Mouse (Mus musculus): ENCODE data around the gene Rtkn. TPM values are rescaled to one million over a fixed set of nuclear protein-coding genes. Genes with fewer than 3 reads are reported as not detected.
A peak's percentile ranks its signal among the peaks of the same experiment; 100 is the strongest.
"Not testable (repeated sequence)": the region's sequence is repeated elsewhere in the genome, so short reads cannot be mapped to it uniquely, and the experiment has no call there.

The Rtkn gene
- polyA plus RNA-seq, 1 experiment from 2014 or later: 46.4 TPM

DNA sequence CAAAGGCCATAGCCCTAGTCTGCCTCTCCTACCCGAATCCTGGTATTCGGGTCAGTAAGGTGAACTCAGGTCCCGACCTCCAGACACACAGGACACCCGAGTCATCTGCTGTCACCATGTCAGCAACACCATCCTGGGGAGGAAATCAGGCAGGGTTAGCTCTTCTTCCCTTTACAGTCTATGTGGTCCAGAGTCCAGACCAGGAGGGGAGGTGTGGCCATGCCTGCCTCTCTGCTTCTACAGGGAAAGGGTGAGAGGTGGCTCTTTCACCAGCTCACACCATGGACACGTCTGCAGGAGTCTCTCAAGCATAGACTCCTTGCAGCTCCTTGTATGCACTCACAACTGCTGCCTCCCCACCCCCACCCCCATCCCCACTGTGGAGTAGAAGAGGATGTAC lies 18.2 kb downstream of the Rtkn start:
- Histone ChIP-seq H3K36me3 (peaks cover 57% of the 10 kb centered on the region), H3K4me3 (no peak overlapping the region), H3K27me3 (ENCODE audit: insufficient read depth, poor library complexity, severe bottlenecking) (peaks cover 13% of the 10 kb centered on the region; the same call in 1 of the 2 replicates), H3K27ac (no peak overlapping the region), H3K4me1 (replicated peaks) (peaks cover 52% of the 10 kb centered on the region), H3K9me3 (no peaks in the 10 kb centered on the region)
- WGBS: 73% methylated on average over 5 of the region's 5 CpGs
- DNase-seq (ENCODE audit: low spot score): no peak

GRCm38 (mm10) chr6:83155552-83156238 lies 20.4 kb downstream of the Rtkn start:
- peak overlapping the region; percentile 66 for H3K4me3 ChIP-seq
- WGBS: 9% methylated on average over 23 of the region's 23 CpGs
- H3K27ac ChIP-seq: peak overlapping the region; percentile 85
- DNase-seq (ENCODE audit: low spot score): no peak
- no peaks in the 10 kb centered on the region for H3K9me3 ChIP-seq
- peaks cover 24% of the 10 kb centered on the region for H3K27me3 ChIP-seq (ENCODE audit: insufficient read depth, poor library complexity, severe bottlenecking)
- peaks cover 48% of the 10 kb centered on the region for H3K4me1 ChIP-seq (replicated peaks)
- H3K36me3 ChIP-seq: peaks cover 35% of the 10 kb centered on the region

DNA sequence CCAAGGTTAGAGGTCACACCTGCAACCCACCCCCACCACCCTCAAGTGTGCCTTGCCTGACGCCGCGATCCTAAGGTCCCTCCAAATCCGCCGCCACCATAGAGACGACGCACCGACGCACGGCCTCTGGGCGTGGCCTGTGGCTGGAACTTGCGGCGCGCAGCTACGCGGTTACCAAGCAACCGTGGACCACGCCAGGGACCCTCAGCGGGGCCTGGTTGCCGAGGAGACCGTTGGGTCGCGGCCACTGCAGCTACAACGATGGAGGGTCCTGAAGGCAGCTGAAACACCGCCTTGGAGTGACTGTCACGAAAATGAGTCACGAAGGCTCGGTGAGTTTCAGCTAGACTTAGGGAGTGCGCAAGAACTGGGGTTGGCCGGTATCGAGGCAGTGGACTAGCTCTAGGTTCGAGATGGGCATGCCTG lies 21.0 kb downstream of the Rtkn start, which contains the start of the genes Wdr54 and 1700003E16Rik:
Gene Wdr54, minus strand, starts transcription at position 139 of the 426 bp plus-strand sequence.
Gene 1700003E16Rik, plus strand, starts transcription at position 146 of the 426 bp plus-strand sequence.
- peaks cover 48% of the 10 kb centered on the region for H3K4me1 ChIP-seq (replicated peaks)
- H3K27me3 ChIP-seq (ENCODE audit: insufficient read depth, poor library complexity, severe bottlenecking): peaks cover 29% of the 10 kb centered on the region
- H3K4me3 ChIP-seq: peak within 1 kb of the TSS; percentile 66
- H3K9me3 ChIP-seq: no peaks in the 10 kb centered on the region
- 1% methylated on average over 32 of the region's 32 CpGs for WGBS
- peak; percentile 90 for DNase-seq (ENCODE audit: low spot score)
- peak within 1 kb of the TSS; percentile 85 for H3K27ac ChIP-seq
- H3K36me3 ChIP-seq: peaks cover 29% of the 10 kb centered on the region

DNA sequence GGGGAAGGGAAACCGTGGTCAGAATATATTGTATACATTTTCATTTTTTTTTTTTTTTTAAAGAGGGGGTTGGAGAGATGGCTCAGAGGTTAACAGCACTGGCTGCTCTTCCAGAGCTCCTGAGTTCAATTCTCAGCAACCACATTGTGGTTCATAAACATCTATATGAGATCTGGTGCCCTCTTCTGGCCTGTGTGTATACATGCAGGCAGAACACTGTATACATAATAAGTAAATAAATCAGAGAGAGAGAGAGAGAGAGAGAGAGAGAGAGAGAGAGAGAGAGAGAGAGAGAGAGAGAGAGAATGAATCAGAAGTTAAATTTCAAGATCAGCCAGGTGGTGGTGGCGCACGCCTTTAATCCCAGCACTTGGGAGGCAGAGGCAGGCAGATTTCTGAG lies 24.2 kb downstream of the Rtkn start:
- Histone ChIP-seq H3K27me3 (ENCODE audit: insufficient read depth, poor library complexity, severe bottlenecking) (peaks cover 44% of the 10 kb centered on the region), H3K4me1 (replicated peaks) (peaks cover 48% of the 10 kb centered on the region)
- not testable (repeated sequence) for H3K36me3 ChIP-seq, H3K9me3 ChIP-seq, H3K4me3 ChIP-seq, H3K27ac ChIP-seq
- DNase-seq (ENCODE audit: low spot score): peak; percentile 41
- WGBS: 35% methylated on average over 3 of the region's 3 CpGs

GRCm38 (mm10) chr6:83161442-83161841 lies 26.2 kb downstream of the Rtkn start:
- Histone ChIP-seq H3K4me1 (replicated peaks) (peaks cover 40% of the 10 kb centered on the region), H3K27me3 (ENCODE audit: insufficient read depth, poor library complexity, severe bottlenecking) (peaks cover 34% of the 10 kb centered on the region), H3K27ac (peak overlapping the region; percentile 14; the same call in 1 of the 2 replicates), H3K4me3 (peak overlapping the region; percentile 46), H3K9me3 (no peaks in the 10 kb centered on the region), H3K36me3 (no peaks in the 10 kb centered on the region)
- no peak for DNase-seq (ENCODE audit: low spot score)
- WGBS: 7% methylated on average over 19 of the region's 19 CpGs

GRCm38 (mm10) chr6:83161921-83162641 lies 26.8 kb downstream of the Rtkn start:
- H3K4me3 ChIP-seq: peak overlapping the region; percentile 46
- no peaks in the 10 kb centered on the region for H3K9me3 ChIP-seq
- H3K36me3 ChIP-seq: no peaks in the 10 kb centered on the region
- H3K4me1 ChIP-seq (replicated peaks): peaks cover 40% of the 10 kb centered on the region
- WGBS: 1% methylated on average over 49 of the region's 49 CpGs
- DNase-seq (ENCODE audit: low spot score): peak; percentile 54
- H3K27ac ChIP-seq: peak overlapping the region; percentile 14
- H3K27me3 ChIP-seq (ENCODE audit: insufficient read depth, poor library complexity, severe bottlenecking): peaks cover 34% of the 10 kb centered on the region

- H3K4me3 ChIP-seq: peak overlapping the region; percentile 46
- DNase-seq (ENCODE audit: low spot score): peak; percentile 73
- WGBS: under 1% methylated on average over 8 of the region's 8 CpGs
Measured at GRCm38 (mm10) chr6:83162701-83163100, 27.4 kb downstream of the Rtkn start.

DNA sequence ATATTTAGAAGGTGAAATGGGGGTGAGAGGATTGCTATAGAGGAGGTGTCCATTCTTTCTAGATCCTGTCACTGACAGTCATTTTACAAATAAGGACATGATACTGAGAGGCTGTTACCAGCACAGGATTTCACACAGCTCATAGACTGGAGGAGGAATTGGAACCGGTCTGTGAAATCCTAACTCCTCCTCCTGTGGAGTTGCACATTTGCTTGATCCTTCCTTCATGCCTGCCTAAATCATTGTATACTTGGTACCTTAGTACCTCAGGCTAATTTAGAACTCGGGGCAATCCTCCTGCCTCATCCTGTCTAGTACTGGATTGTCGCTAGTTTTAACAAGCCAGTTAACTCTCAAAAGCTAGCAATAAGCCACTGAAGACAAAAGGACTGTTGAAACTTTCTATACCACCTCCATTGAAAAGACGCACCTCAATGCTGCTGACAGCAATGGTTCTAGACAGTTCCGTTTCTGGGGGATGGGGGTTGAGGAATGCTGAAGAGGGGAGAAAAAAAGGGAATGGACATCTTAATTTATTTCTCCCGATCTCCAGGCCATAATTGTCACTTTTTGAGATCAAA lies 29.9 kb downstream of the Rtkn start:
- Histone ChIP-seq H3K27ac (peak overlapping the region; percentile 98), H3K36me3 (no peaks in the 10 kb centered on the region), H3K4me1 (replicated peaks) (peaks cover 43% of the 10 kb centered on the region), H3K4me3 (peak overlapping the region; percentile 94), H3K9me3 (no peaks in the 10 kb centered on the region), H3K27me3 (ENCODE audit: insufficient read depth, poor library complexity, severe bottlenecking) (peaks cover 29% of the 10 kb centered on the region)
- 9% methylated on average over 6 of the region's 6 CpGs for WGBS
- no peak for DNase-seq (ENCODE audit: low spot score)

More at GRCm38 (mm10) chr6:83162701-83163100, 27.4 kb downstream of the Rtkn start:
- H3K27me3 ChIP-seq (ENCODE audit: insufficient read depth, poor library complexity, severe bottlenecking): peaks cover 34% of the 10 kb centered on the region
- no peak overlapping the region for H3K27ac ChIP-seq
- no peaks in the 10 kb centered on the region for H3K36me3 ChIP-seq
- H3K4me1 ChIP-seq (replicated peaks): peaks cover 43% of the 10 kb centered on the region
- no peaks in the 10 kb centered on the region for H3K9me3 ChIP-seq

GRCm38 (mm10) chr6:83165607-83166242 lies 30.5 kb downstream of the Rtkn start, which contains the start of gene Dctn1:
Gene Dctn1, plus strand, starts transcription at chr6:83165920.
- Histone ChIP-seq H3K27ac (peak within 1 kb of the TSS; percentile 98), H3K27me3 (ENCODE audit: insufficient read depth, poor library complexity, severe bottlenecking) (peaks cover 23% of the 10 kb centered on the region), H3K4me1 (replicated peaks) (peaks cover 43% of the 10 kb centered on the region), H3K9me3 (no peaks in the 10 kb centered on the region), H3K36me3 (no peaks in the 10 kb centered on the region), H3K4me3 (peak within 1 kb of the TSS; percentile 94)
- WGBS: under 1% methylated on average over 58 of the region's 58 CpGs
- peak; percentile 94 for DNase-seq (ENCODE audit: low spot score)

GRCm38 (mm10) chr6:83166243-83166630 lies 31.0 kb downstream of the Rtkn start:
- 1% methylated on average over 12 of the region's 12 CpGs for WGBS
- Histone ChIP-seq H3K4me3 (peak overlapping the region; percentile 94), H3K27ac (peak overlapping the region; percentile 98)

DNA sequence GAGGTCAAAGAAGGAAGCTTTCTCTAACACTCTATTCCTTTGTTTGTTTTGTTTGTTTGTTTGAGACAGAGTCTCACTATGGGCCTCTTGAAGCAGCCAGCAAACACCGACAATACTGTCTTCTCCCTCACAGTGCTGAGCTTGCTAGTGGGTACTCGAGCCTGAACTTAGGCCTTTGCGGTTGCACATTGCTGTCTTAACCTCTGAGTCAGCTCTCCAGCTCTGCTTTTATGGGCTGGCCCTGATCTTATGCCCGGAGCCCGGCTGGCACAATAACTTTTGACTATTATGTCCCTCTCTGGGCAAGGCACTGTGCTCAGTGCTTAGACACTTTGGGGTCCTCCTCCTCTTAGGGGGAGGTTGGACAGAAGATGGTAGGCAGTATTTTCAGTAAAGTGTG lies 34.6 kb downstream of the Rtkn start:
- H3K4me3 ChIP-seq: no peak overlapping the region
- H3K27me3 ChIP-seq (ENCODE audit: insufficient read depth, poor library complexity, severe bottlenecking): no peaks in the 10 kb centered on the region
- H3K36me3 ChIP-seq: no peaks in the 10 kb centered on the region
- H3K9me3 ChIP-seq: no peaks in the 10 kb centered on the region
- H3K27ac ChIP-seq: no peak overlapping the region
- no peak for DNase-seq (ENCODE audit: low spot score)
- H3K4me1 ChIP-seq (replicated peaks): peaks cover 31% of the 10 kb centered on the region
- 88% methylated on average over 5 of the region's 5 CpGs for WGBS

More at GRCm38 (mm10) chr6:83166243-83166630, 31.0 kb downstream of the Rtkn start:
- Histone ChIP-seq H3K4me1 (replicated peaks) (peaks cover 38% of the 10 kb centered on the region), H3K9me3 (no peaks in the 10 kb centered on the region), H3K27me3 (ENCODE audit: insufficient read depth, poor library complexity, severe bottlenecking) (peaks cover 18% of the 10 kb centered on the region), H3K36me3 (no peaks in the 10 kb centered on the region)
- DNase-seq (ENCODE audit: low spot score): no peak

- no peak for DNase-seq (ENCODE audit: low spot score)
- H3K4me3 ChIP-seq: no peak overlapping the region
- 80% methylated on average over 5 of the region's 5 CpGs for WGBS
Measured at GRCm38 (mm10) chr6:83171063-83171462, 35.8 kb downstream of the Rtkn start.

More at GRCm38 (mm10) chr6:83171063-83171462, 35.8 kb downstream of the Rtkn start:
- Histone ChIP-seq H3K27ac (no peak overlapping the region), H3K9me3 (no peaks in the 10 kb centered on the region), H3K36me3 (0 out of 2 replicates have a peak, but pooled peaks cover 1% of the 10 kb centered on the region), H3K27me3 (ENCODE audit: insufficient read depth, poor library complexity, severe bottlenecking) (no peaks in the 10 kb centered on the region), H3K4me1 (replicated peaks) (peaks cover 26% of the 10 kb centered on the region)
